Mouse (Mus musculus) heart, postnatal 10 days (tissue): ENCODE measurements at regions not wholly inside any gene's neighbourhood (a gene's known extent, or its start where the extent isn't known, plus 50 kb on each side); places are given as distances from the start of the nearest gene placed in this dataset.

Experiments used
- DNase-seq, 2 experiments: peaks; one replicate each; pipeline ENCODE4 v3.0.0; 2021
- intact Hi-C: fragments of 180-260 bp; cut with DNase I; formaldehyde crosslinking; loops from one replicate; pipeline ENCODE4 v1.15.1; 2025

DNA sequence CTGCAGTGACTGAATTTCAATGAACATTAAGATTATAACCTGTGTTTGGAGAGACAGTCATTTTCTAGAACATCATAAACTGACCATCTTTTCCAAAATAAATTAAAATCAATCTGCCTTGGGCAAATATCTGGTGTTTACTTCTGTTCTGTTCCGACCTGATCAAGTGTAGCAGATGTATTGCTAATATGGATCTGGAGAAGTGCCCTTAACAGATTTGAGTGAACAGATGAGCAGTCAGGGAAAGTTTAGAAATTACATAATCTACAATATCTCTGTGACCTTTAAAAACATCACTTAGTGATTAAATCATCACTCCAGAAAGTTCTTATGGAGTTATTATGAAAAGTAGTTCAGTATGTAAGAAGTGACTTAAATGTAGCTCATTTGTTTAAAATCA is 1634.1 kb upstream of the B3galt2 start:
- no peak for DNase-seq
- intact Hi-C loops: no loop called here

DNA sequence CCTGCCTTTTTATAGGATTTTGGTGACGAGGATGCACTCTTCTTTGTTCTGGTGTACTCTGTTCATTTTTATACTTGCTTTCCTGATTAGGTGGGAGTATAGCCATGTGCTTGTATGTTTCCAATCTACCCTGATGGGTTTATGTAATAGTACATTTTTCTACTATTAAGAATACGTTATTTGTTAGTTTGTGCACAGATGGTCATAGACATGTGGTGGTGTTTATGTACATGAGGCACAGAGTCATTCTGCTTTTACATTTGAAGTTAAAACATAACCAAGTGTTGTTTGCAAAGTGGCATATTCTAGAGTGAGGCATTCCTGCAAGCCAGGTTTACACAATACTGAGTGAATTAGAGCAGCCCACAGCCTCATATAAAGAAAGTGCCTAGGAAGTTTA is 1597.7 kb upstream of the B3galt2 start:
- DNase-seq: no peak
- intact Hi-C loops: no loop called here

DNA sequence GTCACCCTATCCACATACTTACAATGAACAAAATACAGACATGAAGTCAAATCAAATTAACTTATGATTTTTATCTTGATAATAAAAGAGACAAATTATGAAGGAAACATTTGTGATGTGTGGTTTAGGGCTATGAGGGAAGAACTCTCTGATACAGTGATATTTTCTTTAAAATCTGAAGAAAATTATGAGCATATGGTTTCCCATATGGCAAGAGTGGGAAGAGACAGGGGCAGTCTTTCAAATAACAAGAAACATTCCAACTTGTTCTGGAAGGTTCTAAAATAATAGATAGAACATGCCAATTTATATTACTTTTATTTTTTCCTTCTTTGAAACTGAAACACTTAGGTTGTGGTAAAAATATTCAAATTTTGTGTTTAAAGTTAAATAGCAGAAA is 1585.3 kb upstream of the B3galt2 start:
- DNase-seq: no peak
- intact Hi-C loops: no loop called here
